Mouse (Mus musculus) olfactory bulb, adult 2 months (tissue): ENCODE measurements at regions not wholly inside any gene's neighbourhood (a gene's known extent, or its start where the extent isn't known, plus 50 kb on each side); places are given as distances from the start of the nearest gene placed in this dataset.

ENCODE experiments used
- CTCF ChIP-seq: fragments of 200-500 bp; IDR thresholded peaks from 2 replicates; pipeline ENCODE4 v1.5.1; 2012; ENCODE audit warnings: low read depth, mild to moderate bottlenecking, low read length, moderate library complexity; ENCODE audit not compliant: insufficient read depth
- POLR2A ChIP-seq: fragments of 200-500 bp; IDR thresholded peaks from 2 replicates; pipeline ENCODE4 v1.6.1; 2012; ENCODE audit warnings: mild to moderate bottlenecking, low read depth, low read length, moderate library complexity; ENCODE audit not compliant: insufficient read depth

GRCm38 (mm10) chr12:9166218-9166908, 136.6 kb downstream of the Ttc32 start:
- TF ChIP-seq CTCF (peak; percentile 31; the same call in 1 of the 2 replicates), POLR2A (no peak)
